Mouse (Mus musculus): ENCODE data around the gene Plekhg1. TPM values are rescaled to one million over a fixed set of nuclear protein-coding genes. Genes with fewer than 3 reads are reported as not detected.

The Plekhg1 gene
- polyA plus RNA-seq (2016; fragmentation: Nextera tagmentation; extraction: Ambion mirVana), result 15.3 and 15.5 TPM in 2 replicates

DNA sequence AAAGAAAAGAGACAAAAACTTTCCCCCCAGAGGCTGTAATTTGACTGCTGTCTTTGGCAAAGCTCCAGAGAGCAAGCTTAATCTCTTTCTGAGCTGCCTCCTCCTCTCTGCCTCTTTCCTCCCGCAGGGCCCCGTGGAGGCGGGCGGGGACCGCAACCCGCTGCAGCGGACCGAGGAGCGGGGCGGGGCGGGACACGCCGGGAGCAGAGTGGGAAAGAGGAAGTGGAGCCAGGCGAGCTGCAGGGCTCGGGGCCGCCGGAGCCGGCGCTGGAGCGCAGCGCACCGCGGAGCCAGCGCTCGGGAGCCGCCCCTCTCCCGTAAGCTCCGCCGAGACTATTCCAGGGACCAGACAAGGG lies at the start of gene Plekhg1:
Plekhg1 (plus strand) TSS at position 217 of the 356 bp plus-strand sequence.
- under 1% methylated on average over 25 of the region's 29 CpGs for WGBS
- no peaks in the 10 kb centered on the region for H3K36me3 ChIP-seq

DNA sequence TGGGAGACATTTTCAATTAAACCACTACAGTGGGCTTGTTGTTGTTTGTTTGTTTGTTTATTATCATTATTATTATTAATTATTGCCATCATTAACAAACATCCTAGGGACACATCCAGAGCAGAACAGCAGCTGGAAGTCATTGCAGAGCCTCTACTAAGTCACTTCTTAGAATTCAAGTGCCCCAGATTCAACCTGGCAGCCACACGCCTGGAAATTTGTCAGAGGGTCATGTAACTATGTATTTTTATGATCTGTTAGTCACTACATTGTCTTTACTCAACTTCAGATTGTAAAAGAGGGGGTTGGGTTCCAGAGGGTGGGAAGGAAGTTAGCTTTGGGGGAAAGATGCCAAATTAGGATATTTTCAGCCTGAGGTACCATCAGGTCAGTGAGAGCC lies 47.4 kb upstream of the Plekhg1 start:
- H3K9ac ChIP-seq, result no peak overlapping the region
- 71% methylated on average over 1 of the region's 1 CpGs for WGBS
- ATAC-seq (ENCODE audit: low FRiP score), result no peak
- no peaks in the 10 kb centered on the region for H3K4me1 ChIP-seq
- H3K9me3 ChIP-seq (replicated peaks), result no peaks in the 10 kb centered on the region
- no peak overlapping the region for H3K4me3 ChIP-seq
- no peak overlapping the region for H3K4me2 ChIP-seq (replicated peaks)
- no peaks in the 10 kb centered on the region for H3K36me3 ChIP-seq
- H3K27ac ChIP-seq, result no peak overlapping the region
- H3K27me3 ChIP-seq, result no peaks in the 10 kb centered on the region

More for the DNA sequence above, at the start of gene Plekhg1:
- Histone ChIP-seq H3K4me3 (peak within 1 kb of the TSS; percentile 60), H3K27ac (peak within 1 kb of the TSS; percentile 79), H3K27me3 (no peaks in the 10 kb centered on the region), H3K4me1 (peaks cover 3% of the 10 kb centered on the region; the same call in 1 of the 2 replicates), H3K9ac (peak within 1 kb of the TSS; percentile 76), H3K9me3 (replicated peaks) (no peaks in the 10 kb centered on the region), H3K4me2 (replicated peaks) (peak within 1 kb of the TSS; percentile 99)
- ATAC-seq (ENCODE audit: low FRiP score), result peak; percentile 92

DNA sequence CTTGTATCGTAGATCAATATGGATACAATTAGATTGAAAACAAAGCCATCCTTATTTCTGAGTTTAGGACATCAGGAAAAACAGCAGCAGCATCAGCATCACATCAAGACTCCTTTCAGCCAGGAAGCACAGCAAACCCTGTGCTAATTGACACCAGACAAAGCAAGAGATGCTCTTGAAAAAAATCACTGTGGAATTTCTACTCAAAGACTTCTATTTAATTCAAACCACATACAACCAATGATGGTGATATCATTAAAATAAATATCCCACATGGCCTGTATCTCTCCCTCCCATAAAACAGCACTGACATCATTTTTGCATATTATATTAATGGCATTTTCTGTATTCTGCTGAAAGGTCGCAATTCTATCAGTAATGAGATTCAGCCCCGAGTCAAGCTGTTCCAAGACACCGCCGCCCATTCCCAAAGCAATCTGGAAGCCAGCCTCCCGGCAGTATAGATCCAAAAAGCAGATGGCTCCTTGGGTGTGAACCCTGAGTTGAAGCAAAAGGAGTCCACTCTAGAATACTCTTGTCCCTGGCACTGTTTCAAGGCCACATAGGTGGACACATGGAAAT lies 46.4 kb upstream of the Plekhg1 start:
- ATAC-seq (ENCODE audit: low FRiP score), result no peak
- no peak overlapping the region for H3K9ac ChIP-seq
- H3K4me1 ChIP-seq, result no peaks in the 10 kb centered on the region
- H3K9me3 ChIP-seq (replicated peaks), result no peaks in the 10 kb centered on the region
- H3K4me2 ChIP-seq (replicated peaks), result no peak overlapping the region
- WGBS, result 46% methylated on average over 6 of the region's 6 CpGs
- H3K27me3 ChIP-seq, result no peaks in the 10 kb centered on the region
- H3K27ac ChIP-seq, result no peak overlapping the region
- no peaks in the 10 kb centered on the region for H3K36me3 ChIP-seq
- H3K4me3 ChIP-seq, result no peak overlapping the region

- Histone ChIP-seq H3K4me1 (no peaks in the 10 kb centered on the region), H3K27me3 (no peaks in the 10 kb centered on the region), H3K4me2 (replicated peaks) (no peak overlapping the region), H3K9me3 (replicated peaks) (no peaks in the 10 kb centered on the region), H3K36me3 (no peaks in the 10 kb centered on the region), H3K27ac (no peak overlapping the region), H3K9ac (no peak overlapping the region), H3K4me3 (no peak overlapping the region)
- ATAC-seq (ENCODE audit: low FRiP score), result no peak
- 78% methylated on average over 5 of the region's 5 CpGs for WGBS
Measured at GRCm38 (mm10) chr10:3695332-3695905, 44.7 kb upstream of the Plekhg1 start.

DNA sequence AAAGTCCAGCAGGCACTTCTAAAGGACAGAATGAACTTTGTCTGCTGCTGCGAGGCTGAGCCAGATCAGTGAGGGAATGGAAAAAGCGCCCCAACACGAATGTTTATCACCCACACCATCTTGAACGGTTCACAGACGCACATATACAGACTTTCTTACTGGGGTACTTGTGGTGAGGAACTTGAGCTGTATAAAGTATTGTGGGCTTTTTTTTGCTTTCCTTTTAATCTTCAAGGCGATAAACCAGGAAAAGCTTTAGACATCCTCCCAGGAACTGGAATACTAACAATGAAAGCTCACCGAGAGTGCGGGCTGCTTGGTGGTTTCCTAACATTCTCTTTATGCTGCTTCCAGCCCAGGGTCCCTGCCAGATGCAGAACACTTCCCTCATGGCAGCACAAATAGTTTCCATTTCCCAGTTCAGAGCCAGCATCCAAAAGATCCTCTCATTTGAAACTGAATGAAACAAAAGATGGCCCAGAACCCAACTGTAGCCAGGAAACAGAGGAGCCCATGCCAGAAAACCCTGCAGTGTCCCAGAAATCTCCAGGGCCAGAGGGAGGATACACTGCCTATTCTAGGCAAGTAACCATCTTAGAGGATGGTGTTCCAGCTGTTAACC lies 43.3 kb upstream of the Plekhg1 start:
- H3K9ac ChIP-seq, result no peak overlapping the region
- H3K4me2 ChIP-seq (replicated peaks), result no peak overlapping the region
- ATAC-seq (ENCODE audit: low FRiP score), result no peak
- no peaks in the 10 kb centered on the region for H3K36me3 ChIP-seq
- 76% methylated on average over 8 of the region's 8 CpGs for WGBS
- H3K27me3 ChIP-seq, result no peaks in the 10 kb centered on the region
- no peaks in the 10 kb centered on the region for H3K4me1 ChIP-seq
- no peaks in the 10 kb centered on the region for H3K9me3 ChIP-seq (replicated peaks)
- no peak overlapping the region for H3K27ac ChIP-seq
- H3K4me3 ChIP-seq, result no peak overlapping the region

DNA sequence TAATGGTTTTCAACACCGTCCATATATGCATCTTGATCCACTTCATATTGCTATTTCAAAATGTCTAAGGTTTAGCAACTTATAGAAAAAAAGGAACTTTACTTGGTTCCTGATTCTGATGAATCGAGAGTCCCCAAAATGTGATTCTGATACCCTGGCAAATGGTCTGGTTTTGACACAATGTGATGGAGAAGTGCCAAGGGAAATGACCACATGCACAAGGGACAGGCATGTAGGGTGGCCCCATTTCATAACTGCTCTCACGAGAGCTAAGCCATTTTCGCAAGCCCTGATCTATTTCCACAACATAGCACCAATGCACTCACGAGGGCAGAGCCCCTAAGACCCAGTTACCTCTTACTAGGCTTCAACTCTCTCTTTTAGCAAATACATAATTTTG lies 42.7 kb upstream of the Plekhg1 start:
- Histone ChIP-seq H3K4me1 (no peaks in the 10 kb centered on the region), H3K27ac (no peak overlapping the region), H3K36me3 (no peaks in the 10 kb centered on the region), H3K4me3 (no peak overlapping the region), H3K4me2 (replicated peaks) (no peak overlapping the region), H3K9me3 (replicated peaks) (no peaks in the 10 kb centered on the region), H3K9ac (no peak overlapping the region), H3K27me3 (no peaks in the 10 kb centered on the region)
- ATAC-seq (ENCODE audit: low FRiP score), result no peak
- 87% methylated on average over 5 of the region's 5 CpGs for WGBS

GRCm38 (mm10) chr10:3700225-3701073 lies 39.7 kb upstream of the Plekhg1 start:
- H3K27me3 ChIP-seq, result no peaks in the 10 kb centered on the region
- no peak overlapping the region for H3K27ac ChIP-seq
- WGBS, result 74% methylated on average over 12 of the region's 12 CpGs
- H3K9me3 ChIP-seq (replicated peaks), result no peaks in the 10 kb centered on the region
- H3K4me3 ChIP-seq, result no peak overlapping the region
- no peaks in the 10 kb centered on the region for H3K36me3 ChIP-seq
- no peaks in the 10 kb centered on the region for H3K4me1 ChIP-seq
- ATAC-seq (ENCODE audit: low FRiP score), result no peak
- no peak overlapping the region for H3K4me2 ChIP-seq (replicated peaks)
- no peak overlapping the region for H3K9ac ChIP-seq

DNA sequence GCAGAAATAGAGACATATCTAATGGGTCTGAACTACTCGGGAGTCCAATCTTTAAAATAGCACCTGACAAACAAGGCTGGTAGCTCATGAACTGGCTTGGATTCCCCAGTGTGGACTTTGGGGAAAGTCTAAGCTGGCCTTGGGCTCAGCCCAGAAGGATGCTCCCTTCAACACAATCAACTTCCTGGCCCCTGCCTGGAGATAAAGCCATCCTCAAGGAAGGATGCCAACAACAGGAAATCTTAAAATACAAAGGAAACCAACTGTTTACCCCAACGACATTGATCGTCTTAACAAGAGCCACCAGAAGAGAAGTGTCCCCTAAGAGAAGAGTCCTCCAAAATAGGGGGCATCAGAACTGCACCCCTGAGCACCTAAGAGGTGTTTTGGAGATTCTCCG lies 38.3 kb upstream of the Plekhg1 start:
- no peaks in the 10 kb centered on the region for H3K27me3 ChIP-seq
- no peaks in the 10 kb centered on the region for H3K4me1 ChIP-seq
- WGBS, result 91% methylated on average over 4 of the region's 4 CpGs
- no peak overlapping the region for H3K27ac ChIP-seq
- no peak overlapping the region for H3K9ac ChIP-seq
- H3K4me3 ChIP-seq, result no peak overlapping the region
- H3K36me3 ChIP-seq, result no peaks in the 10 kb centered on the region
- no peaks in the 10 kb centered on the region for H3K9me3 ChIP-seq (replicated peaks)
- no peak for ATAC-seq (ENCODE audit: low FRiP score)
- H3K4me2 ChIP-seq (replicated peaks), result no peak overlapping the region

GRCm38 (mm10) chr10:3702585-3702984 lies 37.6 kb upstream of the Plekhg1 start:
- Histone ChIP-seq H3K27ac (no peak overlapping the region), H3K4me1 (no peaks in the 10 kb centered on the region), H3K4me3 (no peak overlapping the region), H3K4me2 (replicated peaks) (no peak overlapping the region), H3K27me3 (no peaks in the 10 kb centered on the region), H3K9ac (no peak overlapping the region), H3K9me3 (replicated peaks) (no peaks in the 10 kb centered on the region), H3K36me3 (no peaks in the 10 kb centered on the region)
- ATAC-seq (ENCODE audit: low FRiP score), result no peak
- WGBS, result 85% methylated on average over 2 of the region's 2 CpGs

DNA sequence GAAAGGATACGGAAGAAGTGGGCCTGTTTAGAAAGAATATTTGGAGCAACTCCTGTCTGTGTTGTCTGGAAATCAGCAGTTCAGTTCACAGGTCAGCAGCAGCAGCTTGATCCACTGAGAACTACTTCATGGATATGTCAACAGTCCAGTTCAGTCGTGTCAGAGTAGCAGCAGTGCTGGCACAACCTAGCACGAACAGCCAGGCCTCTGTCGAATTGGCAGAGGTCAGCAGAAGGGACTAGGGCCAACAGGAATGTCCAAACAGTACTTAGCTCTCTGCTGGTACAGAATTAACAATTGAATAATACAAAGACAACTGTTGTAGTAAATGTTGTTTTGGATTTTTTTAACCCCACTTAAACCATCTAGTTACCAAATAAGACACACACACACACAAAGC lies 33.9 kb upstream of the Plekhg1 start:
- Histone ChIP-seq H3K9me3 (replicated peaks) (no peaks in the 10 kb centered on the region), H3K4me3 (no peak overlapping the region), H3K36me3 (no peaks in the 10 kb centered on the region), H3K4me2 (replicated peaks) (no peak overlapping the region), H3K27ac (no peak overlapping the region), H3K27me3 (no peaks in the 10 kb centered on the region), H3K4me1 (no peaks in the 10 kb centered on the region), H3K9ac (no peak overlapping the region)
- no peak for ATAC-seq (ENCODE audit: low FRiP score)
- 84% methylated on average over 4 of the region's 4 CpGs for WGBS

DNA sequence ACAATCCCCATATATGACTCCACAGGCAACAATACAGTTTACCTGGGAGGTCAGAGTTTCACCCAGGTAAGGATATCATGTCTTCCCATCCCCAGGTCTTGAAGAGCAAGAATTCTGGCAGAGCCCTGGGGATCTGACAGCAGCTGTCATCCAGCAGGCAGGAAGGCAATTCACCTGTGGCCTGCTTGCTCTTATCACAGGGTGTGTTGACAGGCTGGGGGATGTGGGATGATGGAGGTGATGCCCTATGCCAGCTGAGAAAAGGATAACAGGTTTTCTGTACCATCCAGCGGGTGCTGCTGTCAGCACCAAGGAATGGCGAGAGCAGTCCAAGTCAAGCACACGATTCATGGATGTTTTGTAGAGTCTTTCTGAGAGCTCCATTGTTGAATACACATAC lies 30.1 kb upstream of the Plekhg1 start:
- H3K9ac ChIP-seq, result no peak overlapping the region
- no peak for ATAC-seq (ENCODE audit: low FRiP score)
- 80% methylated on average over 3 of the region's 3 CpGs for WGBS
- H3K4me2 ChIP-seq (replicated peaks), result no peak overlapping the region
- no peaks in the 10 kb centered on the region for H3K4me1 ChIP-seq
- H3K27me3 ChIP-seq, result no peaks in the 10 kb centered on the region
- H3K36me3 ChIP-seq, result no peaks in the 10 kb centered on the region
- H3K4me3 ChIP-seq, result no peak overlapping the region
- H3K27ac ChIP-seq, result no peak overlapping the region
- H3K9me3 ChIP-seq (replicated peaks), result no peaks in the 10 kb centered on the region

DNA sequence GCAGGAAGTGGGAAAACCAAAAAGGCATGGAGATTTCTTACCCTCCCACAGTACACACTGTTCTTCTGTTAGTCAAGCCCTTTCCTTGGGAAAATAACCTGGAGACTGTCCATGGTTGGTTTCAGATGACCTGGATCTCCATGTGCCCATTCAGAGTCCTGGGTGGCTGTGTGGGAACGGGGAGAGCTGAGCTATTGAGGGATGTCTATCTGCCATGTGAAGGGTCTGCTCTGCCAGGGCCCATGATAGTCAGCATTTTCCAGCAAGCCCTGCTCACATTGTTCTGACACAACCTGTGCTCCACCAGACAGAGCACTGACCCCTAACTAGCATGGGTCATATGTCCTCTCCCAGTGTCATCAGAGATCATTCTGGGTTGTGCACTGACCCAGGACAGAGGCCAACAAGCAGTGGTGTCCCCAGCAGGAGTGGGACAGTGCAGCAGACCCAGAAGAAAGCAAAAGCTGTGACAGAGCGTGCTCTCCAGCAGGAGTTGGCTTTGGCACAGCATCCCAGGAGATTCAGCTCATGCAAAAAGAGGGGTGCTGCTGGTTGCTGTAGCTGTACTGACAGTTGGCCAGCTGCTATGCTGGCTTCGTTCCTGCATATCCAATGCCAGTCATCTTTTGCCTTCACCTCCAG lies 24.7 kb upstream of the Plekhg1 start:
- Histone ChIP-seq H3K4me1 (0 out of 2 replicates have a peak, but pooled peaks cover 2% of the 10 kb centered on the region), H3K27ac (no peak overlapping the region), H3K4me2 (replicated peaks) (no peak overlapping the region), H3K36me3 (no peaks in the 10 kb centered on the region), H3K4me3 (no peak overlapping the region), H3K9me3 (replicated peaks) (no peaks in the 10 kb centered on the region), H3K27me3 (no peaks in the 10 kb centered on the region), H3K9ac (no peak overlapping the region)
- no peak for ATAC-seq (ENCODE audit: low FRiP score)
- 69% methylated on average over 3 of the region's 3 CpGs for WGBS

Data from hindbrain, embryonic 12.5 days (tissue).